Mouse (Mus musculus) C2C12 (cell line): Measurements from ENCODE around the gene Bcl2. TPM values are rescaled to one million over a fixed set of nuclear protein-coding genes. Genes with fewer than 3 reads are reported as not detected.
"Not testable (repeated sequence)": the region's sequence is repeated elsewhere in the genome, so short reads cannot be mapped to it uniquely, and the experiment has no call there.

Experiments
- H3K27me3 ChIP-seq: one replicate; pipeline ENCODE4 v1.6.1; 2011; ENCODE audit not compliant: control insufficient read depth, insufficient read depth, insufficient read length
- H3K36me3 ChIP-seq: one replicate; pipeline ENCODE4 v1.6.1; 2011; ENCODE audit not compliant: control insufficient read depth, insufficient read depth
- H3K4me3 ChIP-seq: one replicate; pipeline ENCODE4 v1.5.1; 2011; ENCODE audit warnings: mild to moderate bottlenecking, control low read depth; ENCODE audit not compliant: poor library complexity, insufficient read depth, severe bottlenecking
- H3K79me2 ChIP-seq: one replicate; pipeline ENCODE4 v1.6.1; 2011; ENCODE audit not compliant: control insufficient read depth, insufficient read depth
- H3K79me3 ChIP-seq: one replicate; pipeline ENCODE4 v1.6.1; 2011; ENCODE audit warnings: low read depth, control low read depth
- H3ac ChIP-seq: one replicate; pipeline ENCODE3; 2011; ENCODE audit warnings: low read depth; ENCODE audit not compliant: control insufficient read depth, insufficient read length
- CEBPB ChIP-seq: IDR thresholded peaks from one replicate; pipeline ENCODE4 v1.6.1; 2011; ENCODE audit warnings: low read depth, mild to moderate bottlenecking, control low read depth, moderate library complexity
- CTCF ChIP-seq: IDR thresholded peaks from one replicate; pipeline ENCODE4 v1.5.1; 2011; ENCODE audit not compliant: control insufficient read depth, insufficient read depth, insufficient read length
- FOSL1 ChIP-seq: IDR thresholded peaks from one replicate; pipeline ENCODE4 v1.8.0; 2011; ENCODE audit warnings: mild to moderate bottlenecking, low read length; ENCODE audit not compliant: poor library complexity, insufficient read depth, severe bottlenecking
- MAX ChIP-seq: IDR thresholded peaks from one replicate; pipeline ENCODE4 v1.6.1; 2011; ENCODE audit warnings: mild to moderate bottlenecking, control low read depth
- MYOD1 ChIP-seq: IDR thresholded peaks from one replicate; pipeline ENCODE4 v1.6.1; 2011; ENCODE audit warnings: low read depth; ENCODE audit not compliant: control insufficient read depth, insufficient read length
- MYOG ChIP-seq: IDR thresholded peaks from one replicate; pipeline ENCODE4 v1.6.1; 2011; ENCODE audit not compliant: control insufficient read depth, insufficient read length; ENCODE audit errors: extremely low read depth
- USF1 ChIP-seq: IDR thresholded peaks from one replicate; pipeline ENCODE4 v1.6.1; 2011; ENCODE audit warnings: low read depth, mild to moderate bottlenecking, control low read depth, moderate library complexity
- polyA plus RNA-seq: library from polyadenylated mRNA; unstranded; fragments of >200 nt; fragmentation: generic; extraction: Trizol; gene quantifications from one replicate; pipeline ENCODE4 v1.2.1, GENCODE M21; 2012; ENCODE audit warnings: missing spikeins

Gene Bcl2
- polyA plus RNA-seq, 1 experiment: 1.8 TPM

GRCm38 (mm10) chr1:106540130-106540529, 173.9 kb downstream of the Bcl2 start:
- no peaks in the 10 kb centered on the region for H3K79me3 ChIP-seq
- no peaks in the 10 kb centered on the region for H3K27me3 ChIP-seq
- TF ChIP-seq MYOG (no peak), CEBPB (no peak), CTCF (no peak), MAX (no peak), USF1 (no peak), FOSL1 (no peak), MYOD1 (no peak)
- H3K4me3 ChIP-seq: no peak overlapping the region
- no peaks in the 10 kb centered on the region for H3K36me3 ChIP-seq
- H3ac ChIP-seq: no peak overlapping the region
- H3K79me2 ChIP-seq: no peaks in the 10 kb centered on the region

- no peaks in the 10 kb centered on the region for H3K36me3 ChIP-seq
- H3K4me3 ChIP-seq: no peak overlapping the region
- H3K79me2 ChIP-seq: no peaks in the 10 kb centered on the region
- no peaks in the 10 kb centered on the region for H3K79me3 ChIP-seq
- H3ac ChIP-seq: no peak overlapping the region
- TF ChIP-seq MYOG: no peak
- TF ChIP-seq CTCF: no peak
- no peak for TF ChIP-seq FOSL1
- no peak for TF ChIP-seq CEBPB
- no peak for TF ChIP-seq MYOD1
- no peak for TF ChIP-seq MAX
- no peaks in the 10 kb centered on the region for H3K27me3 ChIP-seq
Measured at GRCm38 (mm10) chr1:106539029-106539428, 175.0 kb downstream of the Bcl2 start.

- not testable (repeated sequence) for H3K79me3 ChIP-seq
Measured at GRCm38 (mm10) chr1:106534835-106535234, 179.2 kb downstream of the Bcl2 start.

GRCm38 (mm10) chr1:106529570-106529969, 184.5 kb downstream of the Bcl2 start:
- TF ChIP-seq MYOG (no peak), CTCF (no peak), CEBPB (no peak), FOSL1 (no peak), USF1 (no peak), MYOD1 (no peak), MAX (no peak)
- Histone ChIP-seq H3K79me2 (no peaks in the 10 kb centered on the region), H3K27me3 (no peaks in the 10 kb centered on the region), H3K4me3 (no peak overlapping the region), H3K36me3 (no peaks in the 10 kb centered on the region), H3ac (no peak overlapping the region), H3K79me3 (no peaks in the 10 kb centered on the region)

More at GRCm38 (mm10) chr1:106534835-106535234, 179.2 kb downstream of the Bcl2 start:
- H3ac ChIP-seq, H3K36me3 ChIP-seq, H3K4me3 ChIP-seq, H3K79me2 ChIP-seq, H3K27me3 ChIP-seq: not testable (repeated sequence)

GRCm38 (mm10) chr1:106527537-106527936, 186.5 kb downstream of the Bcl2 start:
- H3K79me2 ChIP-seq: no peaks in the 10 kb centered on the region
- no peaks in the 10 kb centered on the region for H3K79me3 ChIP-seq
- no peak overlapping the region for H3K4me3 ChIP-seq
- no peaks in the 10 kb centered on the region for H3K36me3 ChIP-seq
- no peaks in the 10 kb centered on the region for H3K27me3 ChIP-seq
- no peak overlapping the region for H3ac ChIP-seq
- no peak for TF ChIP-seq CTCF
- no peak for TF ChIP-seq MYOG
- TF ChIP-seq MAX: no peak
- TF ChIP-seq CEBPB: no peak
- no peak for TF ChIP-seq USF1
- TF ChIP-seq FOSL1: no peak
- TF ChIP-seq MYOD1: no peak

GRCm38 (mm10) chr1:106526751-106527150, 187.3 kb downstream of the Bcl2 start:
- no peak for TF ChIP-seq FOSL1
- TF ChIP-seq CEBPB: peak; percentile 82
- H3K79me2 ChIP-seq: no peaks in the 10 kb centered on the region
- H3ac ChIP-seq: no peak overlapping the region
- no peaks in the 10 kb centered on the region for H3K36me3 ChIP-seq
- H3K4me3 ChIP-seq: no peak overlapping the region
- H3K27me3 ChIP-seq: no peaks in the 10 kb centered on the region
- no peaks in the 10 kb centered on the region for H3K79me3 ChIP-seq
